Mouse (Mus musculus) adrenal gland, adult 18-20 months (tissue): ENCODE measurements at regions not wholly inside any gene's neighbourhood (a gene's known extent, or its start where the extent isn't known, plus 50 kb on each side); places are given as distances from the start of the nearest gene placed in this dataset.

Experiments used
- DNase-seq, 2 experiments: peaks; one replicate each; pipeline ENCODE4 v3.0.0; 2021 to 2022; ENCODE audit warnings: low spot score in 2 of 2

- DNase-seq = no peak
Measured at GRCm38 (mm10) chr4:91180241-91181096, 220.1 kb downstream of the Elavl2 start.

DNA sequence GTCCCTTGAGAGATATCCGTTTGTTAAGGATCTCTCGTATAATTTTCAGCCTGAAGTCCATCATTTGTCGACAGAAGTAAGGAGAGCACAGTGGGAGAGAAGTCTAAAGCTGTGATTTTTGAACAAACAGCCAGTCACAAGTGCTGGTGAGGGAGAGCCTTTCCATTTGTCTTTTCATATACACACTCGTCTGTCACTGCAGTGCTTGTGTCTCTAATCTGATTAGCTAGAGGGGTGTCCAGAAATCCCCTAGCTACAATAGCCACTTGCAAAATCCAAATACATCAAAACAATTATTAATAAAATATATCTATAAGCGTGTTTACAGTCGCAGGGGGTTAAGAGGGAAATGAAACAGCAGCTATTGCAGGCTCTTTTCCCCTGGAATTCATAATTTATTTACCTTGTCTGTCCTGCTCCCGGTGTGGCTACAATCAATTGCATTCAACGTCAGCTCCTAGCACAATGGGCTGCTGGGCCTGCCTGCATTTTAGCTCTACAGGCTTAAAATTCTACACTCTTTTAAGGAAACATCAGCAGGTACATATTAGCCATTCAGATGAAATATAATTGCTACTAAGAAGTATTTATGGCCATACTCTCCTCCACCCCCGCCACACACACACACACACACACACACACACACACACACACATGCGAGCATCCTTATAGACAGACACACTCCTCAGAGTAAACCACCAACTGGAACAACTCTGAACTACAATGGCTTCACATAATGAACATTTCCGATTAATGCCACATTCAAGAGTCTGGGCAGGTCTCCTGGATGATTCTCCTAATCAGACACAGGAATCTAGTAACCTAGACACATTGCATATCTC is 236.1 kb downstream of the Elavl2 start:
- DNase-seq = no peak

- no peak for DNase-seq
Measured at GRCm38 (mm10) chr4:91157047-91157446, 243.5 kb downstream of the Elavl2 start.

DNA sequence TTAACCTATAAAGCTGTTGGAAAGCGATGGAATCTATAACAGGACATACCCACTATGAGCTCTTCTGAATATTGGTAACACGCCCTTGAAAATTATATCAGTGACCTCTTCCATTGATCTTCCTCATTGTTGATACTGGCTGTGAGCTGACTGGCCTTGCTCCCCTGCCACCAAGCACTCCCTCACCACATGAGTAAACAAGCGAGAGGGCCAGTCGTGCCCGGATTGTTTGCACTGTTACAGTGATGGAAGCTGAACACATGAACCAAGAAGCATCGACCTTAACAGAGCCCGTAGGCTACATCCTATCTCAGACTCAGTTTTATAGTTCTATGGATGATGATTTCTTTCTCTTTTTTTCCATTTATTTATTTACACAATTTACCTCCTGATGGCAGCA is 255.9 kb downstream of the Elavl2 start:
- DNase-seq = no peak

DNA sequence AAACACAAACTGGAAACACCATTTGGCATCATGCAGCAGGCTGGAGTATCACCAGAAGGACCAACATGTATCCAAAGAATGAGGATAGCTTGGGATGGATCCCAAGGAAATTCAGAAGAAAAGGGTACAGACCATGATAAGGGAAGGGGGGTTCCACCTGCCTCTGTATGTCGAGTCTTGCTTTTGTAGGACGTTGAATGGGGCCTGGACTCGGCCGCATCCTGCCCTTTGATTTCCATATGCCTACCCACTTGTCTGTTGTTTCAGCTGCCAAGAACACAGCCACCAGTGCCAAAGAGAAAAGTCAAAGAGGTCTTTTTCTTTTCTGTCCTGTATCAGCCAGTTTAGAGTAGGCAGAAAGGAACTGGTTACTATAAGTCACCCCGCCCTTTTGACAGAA is 256.7 kb downstream of the Elavl2 start:
- no peak for DNase-seq

DNA sequence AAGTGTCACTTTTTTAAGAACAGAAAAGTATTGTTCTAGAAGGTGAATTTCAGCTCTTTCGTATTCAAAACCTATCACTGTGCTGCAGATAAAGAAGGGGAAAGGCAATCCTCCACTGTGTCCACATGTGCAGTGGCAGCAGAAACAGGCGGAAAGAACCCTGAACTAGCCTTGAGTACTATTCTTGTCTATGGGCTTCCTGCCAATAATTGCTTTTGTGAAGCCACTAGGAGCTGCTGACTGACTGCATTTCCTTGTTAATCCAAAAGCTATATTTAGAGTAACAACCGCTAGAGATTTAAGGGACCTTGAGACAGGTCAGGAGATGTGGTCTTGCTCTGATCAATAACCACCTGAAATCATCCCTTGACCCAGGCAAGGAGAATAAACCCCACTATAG is 265.3 kb downstream of the Elavl2 start:
- DNase-seq = no peak

DNA sequence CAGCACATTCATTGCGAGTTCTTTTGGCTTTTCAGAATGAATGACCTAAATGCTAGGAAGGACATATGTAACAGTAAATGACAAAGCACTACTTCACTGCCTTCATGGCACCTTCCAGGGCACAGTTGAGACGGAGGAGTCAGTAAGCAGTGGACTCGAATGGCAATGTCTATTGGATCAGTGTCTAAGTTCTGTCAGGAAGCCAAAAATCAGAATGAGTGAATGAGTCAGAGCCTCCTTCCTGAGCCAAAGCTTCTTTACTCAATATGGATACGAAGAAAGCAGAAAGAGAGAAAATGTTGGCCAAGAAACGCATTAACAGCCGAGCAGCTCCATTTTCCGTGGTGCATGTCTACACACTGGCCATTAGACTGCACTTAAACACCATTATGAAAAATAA is 268.3 kb downstream of the Elavl2 start:
- no peak for DNase-seq

- no peak for DNase-seq
Measured at GRCm38 (mm10) chr4:91120277-91120676, 280.3 kb downstream of the Elavl2 start.

GRCm38 (mm10) chr4:91116807-91117609 is 283.6 kb downstream of the Elavl2 start:
- DNase-seq = no peak

GRCm38 (mm10) chr4:91111684-91112681 is 288.6 kb downstream of the Elavl2 start:
- DNase-seq = no peak

- DNase-seq = no peak
Measured at GRCm38 (mm10) chr4:91096086-91096485, 304.5 kb downstream of the Elavl2 start.

- no peak for DNase-seq
Measured at GRCm38 (mm10) chr4:91094382-91094781, 306.2 kb downstream of the Elavl2 start.

- no peak for DNase-seq
Measured at GRCm38 (mm10) chr4:91093885-91094284, 306.7 kb downstream of the Elavl2 start.

- no peak for DNase-seq
Measured at GRCm38 (mm10) chr4:91092323-91092722, 308.3 kb downstream of the Elavl2 start.

- no peak for DNase-seq
Measured at GRCm38 (mm10) chr4:91091910-91092309, 308.7 kb downstream of the Elavl2 start.

GRCm38 (mm10) chr4:91083950-91084349 is 316.6 kb downstream of the Elavl2 start:
- DNase-seq = no peak

- no peak for DNase-seq
Measured at GRCm38 (mm10) chr4:91081447-91081846, 319.1 kb downstream of the Elavl2 start.

DNA sequence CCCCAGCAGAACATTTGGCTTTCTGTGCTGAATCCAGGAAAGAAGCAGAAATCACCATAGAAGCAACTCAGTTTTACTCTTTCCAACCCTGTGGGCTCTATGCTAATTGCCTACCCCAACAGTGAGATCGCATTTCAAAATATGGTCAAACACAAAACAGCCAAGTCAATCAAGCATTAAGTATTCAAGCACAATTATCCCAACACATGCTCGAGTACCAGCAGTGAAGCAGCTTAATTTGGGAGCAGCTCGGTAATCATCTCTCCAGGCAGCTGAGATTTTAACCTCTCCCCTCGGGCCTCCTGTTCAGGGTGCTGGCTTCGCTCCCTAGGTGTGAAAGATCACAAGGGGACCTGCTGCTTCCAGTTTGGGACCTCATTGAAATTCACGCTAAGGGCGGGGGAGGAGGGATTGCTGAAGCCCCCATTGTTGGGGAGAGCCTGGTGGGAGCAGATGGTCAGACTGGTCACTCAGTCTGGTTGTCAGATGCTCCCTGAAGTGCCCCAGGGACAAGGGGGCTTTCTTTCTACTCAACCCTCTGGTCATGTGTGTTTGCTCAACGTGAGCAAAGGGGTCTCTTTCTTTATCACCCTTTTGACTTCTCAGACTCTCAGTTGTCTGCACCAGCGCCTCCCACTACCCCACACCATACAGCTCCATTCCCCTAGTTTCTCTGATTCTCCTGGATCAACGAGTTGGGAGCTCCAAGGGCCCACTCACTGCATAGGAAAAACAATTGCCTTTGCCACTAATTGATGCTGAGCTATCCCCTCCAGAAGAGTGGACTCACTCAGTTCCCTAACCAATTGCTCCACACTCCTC is 319.8 kb downstream of the Elavl2 start:
- no peak for DNase-seq

DNA sequence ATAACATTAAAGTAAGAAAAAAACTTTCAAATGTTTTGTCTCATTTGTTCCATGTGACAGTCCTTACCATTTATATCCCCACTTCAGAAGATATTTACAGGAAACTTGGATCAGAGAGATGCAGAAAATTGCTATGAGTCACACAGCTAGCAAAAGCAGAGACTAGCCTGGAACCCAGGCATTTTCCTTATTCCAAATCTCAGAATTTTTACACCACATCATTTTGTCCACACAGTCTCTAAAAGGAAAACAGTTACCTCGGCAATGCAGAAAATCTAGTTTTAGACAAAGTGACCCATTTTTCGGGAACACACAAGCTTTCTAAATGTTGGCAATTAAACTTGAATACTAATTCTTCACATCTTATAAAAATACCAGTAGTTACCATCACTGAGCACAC is 329.3 kb downstream of the Elavl2 start:
- DNase-seq = no peak
